ENCODE assay signal across 25 mouse cellular contexts in the genomic region with DNA sequence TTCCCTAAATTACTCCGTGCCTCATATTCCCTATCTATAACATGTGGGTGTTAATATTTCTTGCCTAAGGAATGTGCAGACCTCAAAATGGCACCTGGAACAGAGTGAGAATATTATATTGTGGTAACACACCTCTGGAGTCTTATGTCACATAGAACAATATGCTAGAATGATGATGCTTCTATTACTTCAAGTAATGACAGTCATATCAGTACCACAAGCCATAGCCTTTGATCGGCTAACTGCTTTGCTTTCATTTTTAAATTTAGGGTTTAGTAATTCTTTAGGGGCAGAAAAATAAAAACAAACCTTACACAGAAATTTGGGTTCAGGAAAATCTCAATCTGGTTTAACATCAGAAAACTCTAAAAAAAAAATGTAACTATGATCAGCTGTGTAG.
"Had no signal": no experiment of that assay in that cellular context is flagged by ENCODE, and none has a peak within 500 bp of the region (broad histone marks: within the 10 kb centered on the region; RNA-seq: fewer than 3 reads in every experiment).

No protein-coding gene starts in this region.

- DNase-seq: gastrocnemius, postnatal 14 days; gastrocnemius, postnatal 36 days; heart, postnatal 10 days; heart, postnatal 4 days; kidney, adult 18-20 months; kidney, adult 8-10 months; kidney, postnatal 10 days; kidney, postnatal 25 days; kidney, postnatal 4 days; liver; liver, embryonic 13.5 days had no signal

- ATAC-seq: hindbrain, embryonic 16.5 days; intestine, embryonic 15.5 days; intestine, postnatal 0 days had no signal

- H3K36me3 ChIP-seq: hindbrain, embryonic 10.5 days; hindbrain, embryonic 12.5 days; intestine, embryonic 15.5 days; liver, embryonic 13.5 days; liver, embryonic 15.5 days had no signal

- H3K27me3 ChIP-seq: heart, embryonic 12.5 days; hindbrain, embryonic 12.5 days; intestine, embryonic 15.5 days; limb, embryonic 12.5 days; liver, embryonic 13.5 days; liver, embryonic 15.5 days had no signal

- H3K9ac ChIP-seq: heart, embryonic 12.5 days; hindbrain, embryonic 12.5 days; hindbrain, embryonic 14.5 days; intestine, embryonic 15.5 days; limb, embryonic 12.5 days; liver, embryonic 13.5 days; liver, embryonic 15.5 days had no signal

- H3K4me2 ChIP-seq: heart, embryonic 12.5 days; hindbrain, embryonic 12.5 days; hindbrain, embryonic 14.5 days; intestine, embryonic 15.5 days; limb, embryonic 12.5 days; liver, embryonic 11.5 days; liver, embryonic 13.5 days; liver, embryonic 15.5 days had no signal

- H3K4me1 ChIP-seq: heart, embryonic 10.5 days; heart, embryonic 12.5 days; hindbrain, embryonic 10.5 days; hindbrain, embryonic 12.5 days; intestine, embryonic 15.5 days; liver, embryonic 13.5 days; liver, embryonic 15.5 days had no signal

- H3K9me3 ChIP-seq: heart, embryonic 10.5 days; heart, embryonic 12.5 days; hindbrain, embryonic 10.5 days; hindbrain, embryonic 12.5 days; intestine, embryonic 15.5 days; limb, embryonic 10.5 days; limb, embryonic 12.5 days; liver, embryonic 13.5 days; liver, embryonic 15.5 days had no signal

- H3K27ac ChIP-seq: heart, embryonic 10.5 days; hindbrain, embryonic 10.5 days; hindbrain, embryonic 12.5 days; hindbrain, embryonic 14.5 days; intestine, embryonic 15.5 days; layer of hippocampus, adult 2 months; left cerebral cortex, adult 2 months; limb, embryonic 10.5 days; limb, embryonic 12.5 days; liver, embryonic 13.5 days; liver, embryonic 15.5 days had no signal

- H3K4me3 ChIP-seq: heart, embryonic 10.5 days; heart, embryonic 12.5 days; hindbrain, embryonic 10.5 days; hindbrain, embryonic 12.5 days; intestine, embryonic 15.5 days; layer of hippocampus, adult 2 months; left cerebral cortex, adult 2 months; limb, embryonic 10.5 days; limb, embryonic 12.5 days; liver, embryonic 13.5 days; liver, embryonic 15.5 days had no signal
